Mouse (Mus musculus) kidney, adult 10 weeks (tissue): ENCODE measurements around the gene Xpr1. TPM values are rescaled to one million over a fixed set of nuclear protein-coding genes. Genes with fewer than 3 reads are reported as not detected.

Experiments used
- polyA plus RNA-seq: library from polyadenylated mRNA; stranded (reverse); fragments of 350-450 nt; fragmentation: Illumina TruSeq; extraction: RNeasy Lipid Tissue Mini Kit (QIAGEN cat#74804); gene quantifications from one replicate; pipeline ENCODE4 v1.2.3, GENCODE M21; 2014; ENCODE audit warnings: low read depth, low replicate concordance

Xpr1 gene
- polyA plus RNA-seq: 85.7 TPM

GRCm38 (mm10) chr1:155416701-155417677, at the start of gene Xpr1:
TSS of gene Xpr1 (minus strand) at chr1:155417415.

GRCm38 (mm10) chr1:155243797-155244770, 173.1 kb downstream of the Xpr1 start, which contains the start of gene BC034090:
TSS of gene BC034090 (minus strand) at chr1:155244444.

Other genes with a start within 250 kb of the Xpr1 start
- 13.5 TPM for gene BC034090, start 173.0 kb downstream of the Xpr1 start, polyA plus RNA-seq
- 38.6 TPM for gene Acbd6, start 140.7 kb upstream of the Xpr1 start, polyA plus RNA-seq